Mouse (Mus musculus): ENCODE measurements around the gene Inafm1.

- TF ChIP-seq POLR2A (IDR thresholded peaks at IDR 0.05; ENCODE audit: insufficient read depth, low read depth, low read length) (no peak), CTCF (IDR thresholded peaks at IDR 0.05; ENCODE audit: insufficient read depth, low read depth, low read length) (no peak)
Measured at GRCm38 (mm10) chr7:16311453-16312004, 38.1 kb upstream of the Inafm1 start.

Measured in olfactory bulb, adult 2 months (tissue).